In the genomic region with DNA sequence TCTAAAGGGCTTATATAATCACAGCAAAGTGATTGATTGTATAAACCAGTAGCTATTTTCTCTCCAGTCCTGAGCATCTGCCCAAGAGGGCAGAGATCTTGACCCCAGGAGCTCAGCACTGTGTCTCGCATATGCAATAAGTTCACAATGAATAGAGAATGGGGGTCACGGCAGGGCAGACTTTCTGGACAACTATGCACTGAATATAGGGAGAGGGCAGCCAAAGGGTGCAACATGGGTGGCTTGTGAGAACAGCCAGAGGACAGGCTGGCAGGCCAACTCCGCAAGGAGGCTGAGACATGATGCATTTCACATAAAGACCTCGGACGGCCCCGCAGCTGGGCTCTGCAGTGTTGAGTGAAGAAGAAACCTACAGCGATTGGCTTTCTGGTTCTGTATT, we compare ENCODE assay signal across 15 mouse cellular contexts. TPM values are rescaled to one million over a fixed set of nuclear protein-coding genes. Genes with fewer than 3 reads are reported as not detected.
DNase-seq lines count a peak whose midpoint lies in the region; ATAC-seq and TF ChIP-seq lines count a peak whose summit lies in the region.
"Had no signal": no experiment of that assay in that cellular context is flagged by ENCODE, and none has a peak within 500 bp of the region (broad histone marks: within the 10 kb centered on the region; RNA-seq: fewer than 3 reads in every experiment).

No protein-coding gene starts in this region.

- H3K27me3 ChIP-seq in liver, adult 2 months (ENCODE audit: control insufficient read depth, insufficient read depth, low read length), result no peaks in the 10 kb centered on the region
- H3K27me3 ChIP-seq in liver, embryonic 11.5 days (replicated peaks; ENCODE audit: control insufficient read depth, insufficient read depth, low read length), result no peaks in the 10 kb centered on the region
- no peaks in the 10 kb centered on the region for H3K27me3 ChIP-seq in intestine, embryonic 15.5 days (replicated peaks)
- H3K27me3 ChIP-seq in stomach, embryonic 14.5 days (ENCODE audit: control insufficient read depth, insufficient read depth, low read length), result no peaks in the 10 kb centered on the region
- no peaks in the 10 kb centered on the region for H3K27me3 ChIP-seq in forebrain, postnatal 0 days (ENCODE audit: insufficient read depth, low read length)
- H3K27me3 ChIP-seq: heart, embryonic 15.5 days had no signal

- H3K4me3 ChIP-seq in liver, adult 2 months (ENCODE audit: insufficient read depth, low read depth, low read length), result no peak overlapping the region
- H3K4me3 ChIP-seq in liver, embryonic 11.5 days (ENCODE audit: low read depth, low read length), result no peak overlapping the region
- H3K4me3 ChIP-seq in intestine, embryonic 15.5 days (replicated peaks), result no peak overlapping the region
- no peak overlapping the region for H3K4me3 ChIP-seq in stomach, embryonic 14.5 days (ENCODE audit: low read depth, low read length)
- no peak overlapping the region for H3K4me3 ChIP-seq in forebrain, postnatal 0 days (ENCODE audit: low read depth, low read length)
- H3K4me3 ChIP-seq: heart, embryonic 15.5 days had no signal

- no peaks in the 10 kb centered on the region for H3K36me3 ChIP-seq in liver, adult 2 months (ENCODE audit: control insufficient read depth, insufficient read depth, low read length)
- H3K36me3 ChIP-seq in liver, embryonic 11.5 days (ENCODE audit: control insufficient read depth, insufficient read depth, low read length), result no peaks in the 10 kb centered on the region
- H3K36me3 ChIP-seq in intestine, embryonic 15.5 days, result no peaks in the 10 kb centered on the region
- no peaks in the 10 kb centered on the region for H3K36me3 ChIP-seq in stomach, embryonic 14.5 days (ENCODE audit: control insufficient read depth, insufficient read depth, low read length)
- no peaks in the 10 kb centered on the region for H3K36me3 ChIP-seq in forebrain, postnatal 0 days (ENCODE audit: insufficient read depth)
- H3K36me3 ChIP-seq: heart, embryonic 15.5 days had no signal

- no peak overlapping the region for H3K4me2 ChIP-seq in liver, embryonic 11.5 days
- H3K4me2 ChIP-seq in intestine, embryonic 15.5 days (replicated peaks), result no peak overlapping the region
- H3K4me2 ChIP-seq in stomach, embryonic 14.5 days (replicated peaks; ENCODE audit: low read depth, low read length), result no peak overlapping the region
- H3K4me2 ChIP-seq in forebrain, postnatal 0 days (ENCODE audit: low read depth), result no peak overlapping the region
- H3K4me2 ChIP-seq: heart, embryonic 15.5 days had no signal

- peak overlapping the region; percentile 62 for H3K27ac ChIP-seq in liver, adult 2 months (replicated peaks; ENCODE audit: insufficient read depth, low read depth, low read length)
- no peak overlapping the region for H3K27ac ChIP-seq in liver, embryonic 11.5 days (ENCODE audit: low read depth, low read length)
- H3K27ac ChIP-seq in intestine, embryonic 15.5 days, result peak overlapping the region; percentile 78
- H3K27ac ChIP-seq in stomach, embryonic 14.5 days (ENCODE audit: low read length), result peak overlapping the region; percentile 64; the same call in 1 of the 2 replicates
- H3K27ac ChIP-seq in forebrain, postnatal 0 days (ENCODE audit: low read depth, low read length), result no peak overlapping the region
- H3K27ac ChIP-seq: heart, embryonic 15.5 days had no signal

- H3K4me1 ChIP-seq in liver, adult 2 months (ENCODE audit: control insufficient read depth, insufficient read depth, low read length), result peaks cover 16% of the 10 kb centered on the region
- no peaks in the 10 kb centered on the region; the same call in 1 of the 2 replicates for H3K4me1 ChIP-seq in liver, embryonic 11.5 days (replicated peaks; ENCODE audit: control insufficient read depth, insufficient read depth, low read length)
- H3K4me1 ChIP-seq in intestine, embryonic 15.5 days (replicated peaks), result peaks cover 26% of the 10 kb centered on the region
- H3K4me1 ChIP-seq in stomach, embryonic 14.5 days (ENCODE audit: control insufficient read depth, insufficient read depth, low read length), result peaks cover 23% of the 10 kb centered on the region
- H3K4me1 ChIP-seq in forebrain, postnatal 0 days (ENCODE audit: insufficient read depth), result no peaks in the 10 kb centered on the region

- no peak for ATAC-seq in liver, embryonic 11.5 days (replicated peaks; ENCODE audit: low FRiP score)
- ATAC-seq in intestine, embryonic 15.5 days, result no peak
- ATAC-seq in stomach, embryonic 14.5 days (ENCODE audit: insufficient number of reproducible peaks, insufficient read depth, low FRiP score, low read depth), result no peak
- no peak for ATAC-seq in forebrain, postnatal 0 days
- ATAC-seq: liver, postnatal 0 days had no signal

- 56% methylated on average over 7 of the region's 7 CpGs for WGBS in liver, adult 2 months
- WGBS in liver, embryonic 11.5 days, result 84% methylated on average over 7 of the region's 7 CpGs
- WGBS in intestine, embryonic 15.5 days, result 50% methylated on average over 7 of the region's 7 CpGs
- WGBS in stomach, embryonic 14.5 days, result 48% methylated on average over 7 of the region's 7 CpGs
- 75% methylated on average over 7 of the region's 7 CpGs for WGBS in forebrain, postnatal 0 days

- no peaks in the 10 kb centered on the region for H3K79me2 ChIP-seq in liver, adult 2 months (ENCODE audit: control insufficient read depth, insufficient read depth, low read length)

- peak; percentile 50 for DNase-seq in liver, adult 2 months (ENCODE audit: extremely low read depth, low read depth, low spot score)
- no peak for DNase-seq in liver, embryonic 11.5 days (ENCODE audit: low spot score)
- peak; percentile 24 for DNase-seq in kidney, postnatal 14 days
- DNase-seq in forebrain, postnatal 0 days, result no peak
- no peak for DNase-seq in spleen, postnatal 14 days (ENCODE audit: low spot score in 2 of 2)
- no peak for DNase-seq in ovary, postnatal 36 days (ENCODE audit: low spot score)
- DNase-seq: cerebellum, adult 18-20 months; liver, postnatal 0 days; right cerebral cortex, postnatal 14 days; thymus, postnatal 4 days had no signal

- no peaks in the 10 kb centered on the region for H3K9me3 ChIP-seq in liver, embryonic 11.5 days (ENCODE audit: control insufficient read depth, low read length)
- no peaks in the 10 kb centered on the region for H3K9me3 ChIP-seq in intestine, embryonic 15.5 days
- no peaks in the 10 kb centered on the region for H3K9me3 ChIP-seq in stomach, embryonic 14.5 days (ENCODE audit: control insufficient read depth, low read depth, low read length)
- H3K9me3 ChIP-seq in forebrain, postnatal 0 days (ENCODE audit: low read length), result no peaks in the 10 kb centered on the region
- H3K9me3 ChIP-seq: heart, embryonic 15.5 days had no signal

- TF ChIP-seq CTCF in liver, adult 2 months (IDR thresholded peaks at IDR 0.05; ENCODE audit: low read depth, low read length), result no peak
- TF ChIP-seq CTCF in forebrain, postnatal 0 days (IDR thresholded peaks at IDR 0.05; ENCODE audit: low read depth), result no peak

- no peak for TF ChIP-seq POLR2A in liver, adult 2 months (IDR thresholded peaks at IDR 0.05; ENCODE audit: extremely low read depth, insufficient read depth, low read length)

- H3K9ac ChIP-seq in liver, adult 2 months (ENCODE audit: low read depth, low read length), result no peak overlapping the region
- no peak overlapping the region for H3K9ac ChIP-seq in liver, embryonic 11.5 days (ENCODE audit: low read depth, low read length)
- H3K9ac ChIP-seq in intestine, embryonic 15.5 days, result no peak overlapping the region
- H3K9ac ChIP-seq in stomach, embryonic 14.5 days (replicated peaks; ENCODE audit: low read depth, low read length), result no peak overlapping the region
- no peak overlapping the region for H3K9ac ChIP-seq in forebrain, postnatal 0 days
- H3K9ac ChIP-seq: heart, embryonic 15.5 days; liver, postnatal 0 days had no signal

RNA-seq across cellular contexts. Expression of gene 4930432M17Rik, which starts 25.1 kb away (rescaled TPM):
- total RNA-seq in liver, adult 2 months (2014; rRNA removed), result not detected in 2 replicates
- not detected in 2 replicates for polyA plus RNA-seq in liver, adult 2 months (2012; rRNA removed)
- not detected in 2 replicates for polyA plus RNA-seq in liver, embryonic 11.5 days (2014; fragmentation: Nextera tagmentation; extraction: Ambion mirVana)
- not detected in 2 replicates for polyA plus RNA-seq in intestine, embryonic 15.5 days (2015; fragmentation: Nextera tagmentation; extraction: Ambion mirVana)
- polyA plus RNA-seq in stomach, embryonic 14.5 days (2014; fragmentation: Nextera tagmentation; extraction: Ambion mirVana), result not detected in 2 replicates
- not detected in 2 replicates for total RNA-seq in forebrain, postnatal 0 days (2014; rRNA removed)
- polyA plus RNA-seq in forebrain, postnatal 0 days (2015; fragmentation: Nextera tagmentation; extraction: Ambion mirVana), result not detected in 2 replicates
- total RNA-seq: ES-E14; left cerebral cortex, postnatal 36 days had no signal
- polyA plus RNA-seq: heart, embryonic 15.5 days; liver, postnatal 0 days had no signal

Comparison
In these comparisons a context has a peak if more than half of its experiments do, and no peak if none do; other contexts are left out.
1. DNase-seq: peak in liver, adult 2 months (single experiment) and kidney, postnatal 14 days (single experiment); none in liver, embryonic 11.5 days (single experiment), forebrain, postnatal 0 days (single experiment), spleen, postnatal 14 days (0 of 2) and ovary, postnatal 36 days (single experiment).
2. H3K27ac ChIP-seq: peak in liver, adult 2 months (single experiment), intestine, embryonic 15.5 days (single experiment) and stomach, embryonic 14.5 days (single experiment); none in liver, embryonic 11.5 days (single experiment) and forebrain, postnatal 0 days (single experiment).